Mouse (Mus musculus): ENCODE measurements around the gene Sbf1.

DNA sequence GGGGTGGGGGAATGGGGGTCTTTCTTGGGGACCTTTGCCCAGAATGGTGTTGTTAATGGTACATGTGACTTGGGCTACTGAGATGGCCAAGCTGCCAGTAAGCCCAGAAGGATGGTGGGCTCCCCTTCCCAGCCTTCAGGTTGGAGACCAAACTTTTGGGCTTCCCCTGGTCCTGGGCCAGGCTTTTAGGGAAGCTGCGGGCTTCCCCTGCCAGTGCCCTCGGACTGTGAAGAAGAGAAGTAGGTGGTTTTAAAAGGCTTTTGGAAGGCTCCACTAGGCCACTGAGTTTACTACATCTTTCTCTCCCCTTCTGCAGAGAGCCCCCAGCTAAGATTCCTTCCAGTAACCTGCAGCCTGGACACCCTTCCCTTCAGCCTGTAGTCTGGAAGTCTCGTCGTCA, 8.5 kb upstream of the Sbf1 start:
- TF ChIP-seq E2F4 (IDR thresholded peaks at IDR 0.05; ENCODE audit: insufficient read depth) = no peak
- no peak for TF ChIP-seq POLR2A (IDR thresholded peaks at IDR 0.05; ENCODE audit: insufficient read length, low read depth)
- no peak for TF ChIP-seq POLR2AphosphoS2 (IDR thresholded peaks at IDR 0.05; ENCODE audit: insufficient read length, low read depth)
